Mouse (Mus musculus): ENCODE measurements at regions not wholly inside any gene's neighbourhood (a gene's known extent, or its start where the extent isn't known, plus 50 kb on each side); places are given as distances from the start of the nearest gene placed in this dataset.
"Not testable (repeated sequence)": the region's sequence is repeated elsewhere in the genome, so short reads cannot be mapped to it uniquely, and the experiment has no call there.

- no peak for DNase-seq
These were observed 351.5 kb downstream of the Plekhb2 start for GRCm38 (mm10) chr1:35201083-35201879.

GRCm38 (mm10) chr1:35201880-35202220 lies 352.1 kb downstream of the Plekhb2 start:
- DNase-seq = no peak

GRCm38 (mm10) chr1:35202551-35202950 lies 352.8 kb downstream of the Plekhb2 start:
- DNase-seq = no peak

- DNase-seq = no peak
These were observed 357.2 kb downstream of the Plekhb2 start for GRCm38 (mm10) chr1:35206834-35207529.

- DNase-seq = no peak
These were observed 362.5 kb downstream of the Plekhb2 start for GRCm38 (mm10) chr1:35212111-35212891.

- DNase-seq = no peak
These were observed 364.1 kb downstream of the Plekhb2 start for GRCm38 (mm10) chr1:35213875-35214274.

GRCm38 (mm10) chr1:35216411-35216810 lies 366.6 kb downstream of the Plekhb2 start:
- no peak for DNase-seq

- DNase-seq = not testable (repeated sequence)
These were observed 370.4 kb downstream of the Plekhb2 start for GRCm38 (mm10) chr1:35220215-35220614.

GRCm38 (mm10) chr1:35220751-35221150 lies 371.0 kb downstream of the Plekhb2 start:
- no peak for DNase-seq

- DNase-seq = no peak
These were observed 382.8 kb downstream of the Plekhb2 start for GRCm38 (mm10) chr1:35232592-35232991.

GRCm38 (mm10) chr1:35238139-35238538 lies 388.4 kb downstream of the Plekhb2 start:
- DNase-seq = no peak

GRCm38 (mm10) chr1:35242849-35243248 lies 393.1 kb downstream of the Plekhb2 start:
- DNase-seq = no peak

GRCm38 (mm10) chr1:35243339-35243738 lies 393.6 kb downstream of the Plekhb2 start:
- no peak for DNase-seq

- no peak for DNase-seq
These were observed 415.3 kb downstream of the Plekhb2 start for GRCm38 (mm10) chr1:35265125-35265524.

GRCm38 (mm10) chr1:35266626-35267025 lies 416.9 kb downstream of the Plekhb2 start:
- DNase-seq = peak in 1 of 2 experiments; percentile 59

GRCm38 (mm10) chr1:35267883-35268282 lies 418.1 kb downstream of the Plekhb2 start:
- DNase-seq = no peak

- DNase-seq = no peak
These were observed 425.2 kb downstream of the Plekhb2 start for GRCm38 (mm10) chr1:35274978-35275377.

All from kidney, postnatal 36 days (tissue).